Mouse (Mus musculus) gastrocnemius, postnatal 25 days (tissue): ENCODE measurements around the gene Pde6h. TPM values are rescaled to one million over a fixed set of nuclear protein-coding genes. Genes with fewer than 3 reads are reported as not detected.
A peak's percentile ranks its signal among the peaks of the same experiment; 100 is the strongest.

Experiments used
- DNase-seq: peaks from one replicate; pipeline ENCODE4 v3.0.0; 2022
- total RNA-seq, 2 experiments: library from RNA; stranded (reverse); gene quantifications; 1 replicate in 1 of 2; 2 replicates in 1 of 2; pipeline ENCODE4 v1.2.3; 2021

The Pde6h gene
- total RNA-seq, 2 experiments from 2014 or later: not detected

- DNase-seq: no peak
These were observed 10.8 kb upstream of the Pde6h start for GRCm38 (mm10) chr6:136912751-136913265.

GRCm38 (mm10) chr6:136913384-136914126, 10.1 kb upstream of the Pde6h start:
- peak; percentile 53 for DNase-seq

- DNase-seq: no peak
These were observed 9.4 kb upstream of the Pde6h start for GRCm38 (mm10) chr6:136914234-136914633.

GRCm38 (mm10) chr6:136915721-136916395, 7.8 kb upstream of the Pde6h start:
- DNase-seq: no peak

GRCm38 (mm10) chr6:136917885-136918284, 5.7 kb upstream of the Pde6h start:
- no peak for DNase-seq

GRCm38 (mm10) chr6:136920320-136921257, 3.0 kb upstream of the Pde6h start:
- peak; percentile 48 for DNase-seq

- DNase-seq: no peak
These were observed 2.0 kb upstream of the Pde6h start for GRCm38 (mm10) chr6:136921601-136922000.

- DNase-seq: no peak
These were observed 1.6 kb upstream of the Pde6h start, which contains the start of gene Erp27 for GRCm38 (mm10) chr6:136922080-136922479. TSS of gene Erp27 (minus strand) at chr6:136922180.

GRCm38 (mm10) chr6:136922871-136923270, 761 bp upstream of the Pde6h start:
- no peak for DNase-seq

- DNase-seq: no peak
These were observed 1.4 kb downstream of the Pde6h start for GRCm38 (mm10) chr6:136925049-136925448.

- no peak for DNase-seq
These were observed 4.0 kb downstream of the Pde6h start for GRCm38 (mm10) chr6:136927626-136928025.

GRCm38 (mm10) chr6:136930677-136931076, 7.0 kb downstream of the Pde6h start:
- peak; percentile 42 for DNase-seq

- DNase-seq: no peak
These were observed 7.6 kb downstream of the Pde6h start for GRCm38 (mm10) chr6:136931246-136931645.

- DNase-seq: no peak
These were observed 10.4 kb downstream of the Pde6h start for GRCm38 (mm10) chr6:136934068-136934467.

- DNase-seq: no peak
These were observed 11.6 kb downstream of the Pde6h start for GRCm38 (mm10) chr6:136935233-136935632.

- DNase-seq: no peak
These were observed 12.7 kb downstream of the Pde6h start for GRCm38 (mm10) chr6:136936361-136936760.

- no peak for DNase-seq
These were observed 13.5 kb downstream of the Pde6h start for GRCm38 (mm10) chr6:136937117-136937516.

- DNase-seq: no peak
These were observed 14.9 kb downstream of the Pde6h start for GRCm38 (mm10) chr6:136938331-136939126.

- no peak for DNase-seq
These were observed 15.9 kb downstream of the Pde6h start for GRCm38 (mm10) chr6:136939326-136940187.
